Mouse (Mus musculus): ENCODE measurements around the gene Rgl2. TPM values are rescaled to one million over a fixed set of nuclear protein-coding genes. Genes with fewer than 3 reads are reported as not detected.
"Not testable (repeated sequence)": the region's sequence is repeated elsewhere in the genome, so short reads cannot be mapped to it uniquely, and the experiment has no call there.

Rgl2 gene
- polyA plus RNA-seq, 1 experiment from 2014 or later, result 52.3 TPM

DNA sequence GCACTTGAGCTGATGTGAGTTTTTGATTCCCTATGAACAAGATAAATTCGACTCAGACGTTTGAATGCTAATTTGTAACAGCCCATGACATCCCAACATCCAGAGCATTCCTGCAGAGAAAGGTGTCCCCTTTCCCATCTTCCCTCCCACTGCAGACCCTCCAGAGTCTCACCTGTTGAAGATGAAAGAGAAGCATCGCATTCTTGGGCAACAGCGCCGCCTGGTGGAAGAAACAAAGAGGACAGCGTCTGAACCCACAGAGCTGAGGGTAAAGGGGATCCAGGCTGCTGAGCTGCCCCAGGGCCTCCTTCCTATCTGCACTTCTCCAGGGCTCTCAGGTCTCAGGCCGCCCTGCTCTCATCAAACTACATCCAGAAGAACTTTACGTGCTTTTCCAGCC lies 52.8 kb downstream of the Rgl2 start:
- not testable (repeated sequence) for H3K36me3 ChIP-seq (ENCODE audit: control insufficient read depth, insufficient read depth); ATAC-seq; H3K9ac ChIP-seq (replicated peaks; ENCODE audit: low read depth, low read length); H3K9me3 ChIP-seq (ENCODE audit: control insufficient read depth, low read length); H3K27ac ChIP-seq (ENCODE audit: low read length)
- H3K4me2 ChIP-seq (ENCODE audit: low read length), result peak overlapping the region; percentile 51
- peaks cover 30% of the 10 kb centered on the region for H3K27me3 ChIP-seq (replicated peaks; ENCODE audit: control insufficient read depth, insufficient read depth, low read length)
- peaks cover 19% of the 10 kb centered on the region for H3K4me1 ChIP-seq (replicated peaks; ENCODE audit: control insufficient read depth, insufficient read depth, low read length)
- WGBS, result 8% methylated on average over 8 of the region's 8 CpGs
- peak overlapping the region; percentile 49 for H3K4me3 ChIP-seq (replicated peaks; ENCODE audit: low read length)

Small RNA genes lying within 50 kb of the gene (microRNA-seq; reads per million reads assigned to microRNA genes)
- not detected for gene Gm27740

Other genes with a start within 250 kb of the Rgl2 start
- gene Hnrnpm, start 242.7 kb upstream of the Rgl2 start, polyA plus RNA-seq (2015; fragmentation: Nextera tagmentation; extraction: Ambion mirVana), result 255 and 258 TPM in 2 replicates
- 73.0 and 77.8 TPM in 2 replicates for gene March2, start 210.9 kb upstream of the Rgl2 start, polyA plus RNA-seq (2015; fragmentation: Nextera tagmentation; extraction: Ambion mirVana)
- 411 and 469 TPM in 2 replicates for gene Rab11b, start 169.0 kb upstream of the Rgl2 start, polyA plus RNA-seq (2015; fragmentation: Nextera tagmentation; extraction: Ambion mirVana)
- 15.5 and 16.2 TPM in 2 replicates for gene Angptl4, start 147.7 kb upstream of the Rgl2 start, polyA plus RNA-seq (2015; fragmentation: Nextera tagmentation; extraction: Ambion mirVana)
- gene Kank3, start 119.0 kb upstream of the Rgl2 start, polyA plus RNA-seq (2015; fragmentation: Nextera tagmentation; extraction: Ambion mirVana), result 40.5 and 45.4 TPM in 2 replicates
- gene Rps28, start 105.0 kb upstream of the Rgl2 start, polyA plus RNA-seq (2015; fragmentation: Nextera tagmentation; extraction: Ambion mirVana), result 480 and 560 TPM in 2 replicates
- 386 and 402 TPM in 2 replicates for gene Ndufa7, start 105.0 kb upstream of the Rgl2 start, polyA plus RNA-seq (2015; fragmentation: Nextera tagmentation; extraction: Ambion mirVana)
- gene Cd320, start 86.5 kb upstream of the Rgl2 start, polyA plus RNA-seq (2015; fragmentation: Nextera tagmentation; extraction: Ambion mirVana), result 55.5 and 62.0 TPM in 2 replicates
- gene Gm7029, start 55.7 kb upstream of the Rgl2 start, polyA plus RNA-seq (2015; fragmentation: Nextera tagmentation; extraction: Ambion mirVana), result not detected in 2 replicates
- gene Kifc1, start 38.9 kb upstream of the Rgl2 start, polyA plus RNA-seq (2015; fragmentation: Nextera tagmentation; extraction: Ambion mirVana), result 3.7 and 4.6 TPM in 2 replicates
- gene Platr17, start 24.4 kb upstream of the Rgl2 start, polyA plus RNA-seq (2015; fragmentation: Nextera tagmentation; extraction: Ambion mirVana), result 0.32 and 0.54 TPM in 2 replicates
- gene Daxx, start 20.1 kb upstream of the Rgl2 start, polyA plus RNA-seq (2015; fragmentation: Nextera tagmentation; extraction: Ambion mirVana), result 61.5 and 63.1 TPM in 2 replicates
- 13.7 and 15.4 TPM in 2 replicates for gene Tapbp, start 13.6 kb upstream of the Rgl2 start, polyA plus RNA-seq (2015; fragmentation: Nextera tagmentation; extraction: Ambion mirVana)
- gene Zbtb22, start 13.6 kb upstream of the Rgl2 start, polyA plus RNA-seq (2015; fragmentation: Nextera tagmentation; extraction: Ambion mirVana), result 17.1 and 17.2 TPM in 2 replicates
- 182 and 196 TPM in 2 replicates for gene Pfdn6, start 10.8 kb downstream of the Rgl2 start, polyA plus RNA-seq (2015; fragmentation: Nextera tagmentation; extraction: Ambion mirVana)
- 26.1 and 29.4 TPM in 2 replicates for gene Wdr46, start 11.1 kb downstream of the Rgl2 start, polyA plus RNA-seq (2015; fragmentation: Nextera tagmentation; extraction: Ambion mirVana)
- gene B3galt4, start 21.9 kb downstream of the Rgl2 start, polyA plus RNA-seq (2015; fragmentation: Nextera tagmentation; extraction: Ambion mirVana), result 10.0 and 13.2 TPM in 2 replicates
- gene Vps52, start 26.3 kb downstream of the Rgl2 start, polyA plus RNA-seq (2015; fragmentation: Nextera tagmentation; extraction: Ambion mirVana), result 79.5 and 81.0 TPM in 2 replicates
- gene Rps18, start 26.5 kb downstream of the Rgl2 start, polyA plus RNA-seq (2015; fragmentation: Nextera tagmentation; extraction: Ambion mirVana), result 811 and 837 TPM in 2 replicates
- 9.4 and 9.9 TPM in 2 replicates for gene H2-K1, start 70.8 kb downstream of the Rgl2 start, polyA plus RNA-seq (2015; fragmentation: Nextera tagmentation; extraction: Ambion mirVana)
- 16.0 and 20.4 TPM in 2 replicates for gene Ring1, start 95.1 kb downstream of the Rgl2 start, polyA plus RNA-seq (2015; fragmentation: Nextera tagmentation; extraction: Ambion mirVana)
- gene H2-Ke6, start 98.5 kb downstream of the Rgl2 start, polyA plus RNA-seq (2015; fragmentation: Nextera tagmentation; extraction: Ambion mirVana), result 63.9 and 65.4 TPM in 2 replicates
- gene Slc39a7, start 102.1 kb downstream of the Rgl2 start, polyA plus RNA-seq (2015; fragmentation: Nextera tagmentation; extraction: Ambion mirVana), result 148 and 157 TPM in 2 replicates
- 55.6 and 60.2 TPM in 2 replicates for gene Rxrb, start 102.3 kb downstream of the Rgl2 start, polyA plus RNA-seq (2015; fragmentation: Nextera tagmentation; extraction: Ambion mirVana)
- 2.3 and 4.0 TPM in 2 replicates for gene Col11a2, start 109.9 kb downstream of the Rgl2 start, polyA plus RNA-seq (2015; fragmentation: Nextera tagmentation; extraction: Ambion mirVana)
- gene H2-Oa, start 162.8 kb downstream of the Rgl2 start, polyA plus RNA-seq (2015; fragmentation: Nextera tagmentation; extraction: Ambion mirVana), result 0.22 and 0.28 TPM in 2 replicates
- 12.1 and 15.8 TPM in 2 replicates for gene H2-DMa, start 190.0 kb downstream of the Rgl2 start, polyA plus RNA-seq (2015; fragmentation: Nextera tagmentation; extraction: Ambion mirVana)
- 130 and 132 TPM in 2 replicates for gene Brd2, start 193.1 kb downstream of the Rgl2 start, polyA plus RNA-seq (2015; fragmentation: Nextera tagmentation; extraction: Ambion mirVana)
- 0.43 and 0.90 TPM in 2 replicates for gene H2-DMb2, start 213.8 kb downstream of the Rgl2 start, polyA plus RNA-seq (2015; fragmentation: Nextera tagmentation; extraction: Ambion mirVana)
- gene H2-DMb1, start 223.5 kb downstream of the Rgl2 start, polyA plus RNA-seq (2015; fragmentation: Nextera tagmentation; extraction: Ambion mirVana), result 0.66 and 0.98 TPM in 2 replicates

Data from forebrain, embryonic 16.5 days (tissue).